Mouse (Mus musculus): ENCODE measurements at regions not wholly inside any gene's neighbourhood (a gene's known extent, or its start where the extent isn't known, plus 50 kb on each side); places are given as distances from the start of the nearest gene placed in this dataset.

DNA sequence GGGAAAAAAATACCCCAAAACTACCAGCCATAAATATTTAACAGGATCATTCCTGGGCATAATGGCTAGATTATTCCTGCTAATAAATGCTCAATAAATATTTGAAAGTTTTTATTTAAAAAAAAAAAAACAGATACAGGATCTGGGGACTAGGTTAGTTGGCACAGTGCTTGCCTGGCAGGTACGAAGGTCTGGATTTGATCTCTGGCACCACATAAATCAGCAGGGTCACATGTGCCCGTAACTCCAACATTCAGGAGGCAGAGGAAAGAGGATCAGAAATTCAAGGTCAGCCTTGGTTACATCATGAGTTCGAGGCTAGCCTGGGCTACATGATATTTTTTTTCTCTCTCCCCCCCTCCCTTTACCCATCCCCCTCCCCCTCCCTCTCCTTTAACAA is 248.5 kb downstream of the Atp23 start:
- no peak for TF ChIP-seq HCFC1 (IDR thresholded peaks at IDR 0.05; ENCODE audit: low read depth, low read length)
- TF ChIP-seq POLR2A (IDR thresholded peaks at IDR 0.05; ENCODE audit: low read depth, low read length) = no peak
- no peak for TF ChIP-seq ZKSCAN1 (IDR thresholded peaks at IDR 0.05; ENCODE audit: borderline replicate concordance, low read depth, low read length)
- TF ChIP-seq CTCF (conservative IDR thresholded peaks at IDR 0.05 in 1 of 2, IDR thresholded peaks at IDR 0.05 in 1 of 2; ENCODE audit: low read depth in 2 of 2, low read length in 2 of 2) = no peak
- no peak for TF ChIP-seq EP300 (IDR thresholded peaks at IDR 0.05; ENCODE audit: low read length)
